Mouse (Mus musculus): ENCODE data around the gene Mospd2.
A peak's percentile ranks its signal among the peaks of the same experiment; 100 is the strongest.

Mospd2 gene

GRCm38 (mm10) chrX:164980193-164980775 is at the start of gene Mospd2, which contains the start of gene Fancb:
Gene Mospd2, minus strand, starts transcription at chrX:164980375.
Gene Fancb, plus strand, starts transcription at chrX:164980592.
- peak; percentile 90 for DNase-seq

- DNase-seq: no peak
These were observed 24.7 kb upstream of the Mospd2 start, which contains the start of gene Gm17604 for GRCm38 (mm10) chrX:165004779-165005324. Gene Gm17604, minus strand, starts transcription at chrX:165004829.

GRCm38 (mm10) chrX:165003141-165003540 is 23.0 kb upstream of the Mospd2 start:
- no peak for DNase-seq

GRCm38 (mm10) chrX:164978866-164979265 is 1.3 kb downstream of the Mospd2 start:
- no peak for DNase-seq

- DNase-seq: no peak
These were observed 9.0 kb downstream of the Mospd2 start for GRCm38 (mm10) chrX:164971206-164971605.

DNA sequence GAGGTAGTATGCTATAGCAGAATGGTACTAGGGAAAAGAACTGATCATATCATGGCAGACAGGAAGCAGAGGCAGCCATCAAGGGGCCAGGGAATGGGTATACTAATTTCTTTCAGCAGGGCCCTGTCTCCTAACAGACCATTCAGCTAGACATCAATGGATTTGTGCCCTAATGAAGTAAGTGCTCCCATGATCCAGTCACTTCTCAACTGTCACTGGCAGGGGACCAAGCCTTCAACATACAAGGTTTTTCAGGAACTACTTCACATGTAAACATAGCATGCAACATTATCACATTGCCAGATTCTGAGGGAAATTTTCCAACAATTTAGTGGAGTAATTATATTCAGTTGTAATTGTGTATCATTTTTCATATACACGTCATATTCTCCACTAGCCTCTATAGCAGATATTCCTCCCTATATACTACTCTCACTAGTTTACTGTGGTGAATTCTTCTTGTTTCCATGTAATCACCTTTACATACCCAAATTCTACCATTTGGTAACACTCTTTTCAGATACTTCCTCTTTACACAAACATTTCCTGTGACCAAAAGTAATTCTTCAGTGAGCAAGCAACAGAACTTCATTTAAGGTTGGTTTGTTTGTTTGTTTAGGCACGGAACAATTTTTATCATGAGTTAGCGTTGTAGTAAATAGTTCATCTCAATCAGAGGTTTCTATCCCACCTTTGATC is 14.3 kb downstream of the Mospd2 start:
- no peak for DNase-seq

DNA sequence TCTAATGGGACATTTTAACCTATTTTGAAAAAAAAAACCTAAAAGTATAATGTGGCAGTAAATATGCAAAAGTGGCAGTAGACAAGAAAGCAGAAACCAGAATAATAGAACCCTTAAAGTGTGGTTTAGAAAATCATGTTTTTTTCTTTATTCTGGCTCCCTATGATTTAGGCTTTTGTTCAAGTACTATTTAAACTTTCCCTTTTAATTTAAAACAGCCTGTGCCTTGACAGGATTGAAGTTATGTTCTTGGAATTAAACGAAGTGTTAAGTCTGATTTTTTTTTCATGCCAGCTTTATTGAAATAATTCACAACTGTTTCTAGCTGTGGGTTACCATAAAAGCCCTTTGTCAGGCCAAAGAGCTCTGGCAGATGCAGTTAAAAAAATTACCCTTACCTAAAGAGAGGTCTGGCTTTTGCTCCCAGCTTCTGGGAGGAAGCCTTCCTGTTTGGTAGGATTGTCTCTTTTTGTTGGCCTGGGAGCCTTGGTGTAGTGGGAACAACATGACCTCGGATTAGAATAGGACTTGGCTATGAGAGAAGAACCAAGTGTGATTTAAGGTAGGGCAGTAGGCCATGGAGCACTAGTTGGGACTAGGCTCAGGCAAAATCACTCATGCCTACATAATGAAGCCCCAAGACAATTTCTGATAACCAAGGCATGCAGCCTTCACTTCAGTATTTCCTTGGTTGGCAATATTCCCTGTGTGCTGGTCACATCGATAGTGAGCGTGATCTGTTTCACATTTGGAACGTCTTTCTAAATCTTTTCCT is 27.4 kb downstream of the Mospd2 start:
- no peak for DNase-seq

DNA sequence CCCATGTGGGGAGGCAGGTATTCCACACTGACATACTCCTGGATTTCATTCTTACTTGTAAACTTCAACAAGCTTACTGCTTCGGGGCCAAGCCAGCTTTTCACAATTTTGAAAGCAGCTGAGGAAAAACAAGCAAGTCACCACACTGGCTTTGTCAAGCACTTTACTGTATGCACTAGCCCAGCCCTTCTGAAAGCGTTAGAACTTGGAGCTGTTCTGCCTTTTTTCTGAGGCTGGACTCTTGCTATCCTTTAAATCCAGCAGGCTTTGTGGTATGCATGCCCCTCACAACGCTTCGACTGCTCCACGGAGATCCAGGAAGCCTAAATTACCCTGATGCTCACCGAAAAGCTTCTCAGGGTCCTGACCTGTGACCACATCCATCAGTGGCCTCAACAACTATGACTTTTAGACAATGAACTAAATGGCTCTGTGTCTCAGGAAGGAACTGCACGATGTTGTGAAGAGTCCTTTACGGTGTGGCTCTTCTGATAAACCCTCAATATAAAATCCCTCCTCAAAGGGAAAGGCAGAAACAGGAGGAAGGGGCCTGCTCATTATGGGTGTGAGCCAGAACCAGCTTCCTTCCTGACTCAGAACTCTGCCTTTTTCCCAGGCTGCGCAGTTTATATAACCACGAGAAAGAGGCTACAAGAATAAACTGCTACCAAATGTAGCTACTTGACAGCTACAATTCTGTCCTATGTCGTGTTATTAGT is 28.2 kb downstream of the Mospd2 start:
- DNase-seq: no peak

GRCm38 (mm10) chrX:164941540-164941939 is 38.6 kb downstream of the Mospd2 start:
- DNase-seq: no peak

DNA sequence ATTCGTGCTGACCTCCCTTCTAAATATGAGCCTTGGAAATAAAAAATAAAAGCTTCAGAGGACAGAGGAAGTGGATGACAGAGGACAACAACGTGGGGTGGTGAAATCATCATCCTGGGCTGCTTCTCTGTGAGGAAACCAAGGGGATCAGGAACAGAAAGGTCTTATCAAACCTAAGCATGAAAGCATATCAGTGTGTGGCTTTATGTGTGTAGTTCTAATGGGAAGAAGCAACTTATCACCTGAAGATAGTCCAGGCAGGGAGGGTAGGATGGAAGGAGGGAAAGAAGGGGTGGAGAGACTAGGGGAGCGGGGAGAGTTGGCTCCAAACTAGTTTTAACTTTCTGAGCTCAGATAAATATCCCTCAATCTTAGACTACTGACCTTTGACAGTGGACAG is 67.2 kb downstream of the Mospd2 start:
- no peak for DNase-seq

GRCm38 (mm10) chrX:164912186-164912585 is 68.0 kb downstream of the Mospd2 start:
- no peak for DNase-seq

DNA sequence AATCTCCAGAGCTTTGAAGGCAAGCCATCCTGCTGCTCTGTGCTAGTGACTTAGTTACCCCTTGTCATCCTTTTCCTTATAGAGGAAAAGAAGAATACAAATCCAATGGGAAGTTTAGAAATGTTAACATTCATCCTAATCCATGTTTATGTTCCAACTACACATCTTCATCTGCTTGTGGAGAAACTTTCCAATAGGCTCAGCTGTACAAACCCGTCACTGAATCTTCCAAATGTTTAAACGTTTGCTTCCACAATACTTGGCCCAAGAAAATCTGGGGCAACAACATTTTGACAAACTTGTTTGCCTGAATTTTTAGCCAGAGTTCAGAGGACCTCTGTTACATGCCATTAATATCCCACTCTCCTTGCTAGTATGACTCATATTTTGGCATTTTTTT is 78.3 kb downstream of the Mospd2 start:
- DNase-seq: no peak

DNA sequence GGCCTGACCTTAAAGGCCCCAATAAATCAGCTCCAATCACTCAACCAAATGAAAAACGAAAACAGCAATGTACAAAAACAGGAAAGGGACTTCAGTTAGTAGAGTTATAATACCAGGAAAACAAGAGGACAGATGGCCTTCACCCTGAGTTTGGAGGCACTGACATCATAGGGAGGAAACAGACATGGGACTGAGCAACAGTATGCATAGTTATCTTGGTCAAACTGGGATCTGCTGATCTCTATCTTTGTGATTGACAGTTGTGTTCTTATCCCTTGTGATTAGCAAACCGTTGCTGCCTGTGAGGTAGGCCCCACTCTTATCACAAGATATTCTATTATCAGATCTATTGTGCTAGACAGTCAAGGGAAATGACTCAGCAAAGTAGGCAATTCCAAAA is 80.4 kb downstream of the Mospd2 start:
- DNase-seq: no peak

DNA sequence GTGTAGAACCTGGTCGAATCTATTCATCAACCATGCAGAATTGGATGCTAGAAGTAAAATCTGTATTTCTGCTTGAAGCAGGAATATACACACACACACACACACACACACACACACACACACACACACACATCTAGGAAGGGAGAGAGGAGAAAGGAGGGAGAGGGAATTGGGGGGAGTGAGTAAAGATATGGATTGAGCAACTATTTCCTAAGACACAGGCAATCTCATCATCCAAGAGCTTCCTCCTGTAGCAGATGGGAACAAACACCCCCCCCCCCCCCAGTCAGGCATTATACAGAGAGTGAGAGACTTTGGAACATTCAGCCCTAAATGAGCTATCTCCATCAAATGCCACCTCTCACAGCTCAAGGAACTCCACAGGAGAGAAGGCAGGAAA is 93.9 kb downstream of the Mospd2 start:
- DNase-seq: no peak
